Mouse (Mus musculus) bone marrow, adult 2 months (tissue): ENCODE results near the gene Ddah1.
A peak's percentile ranks its signal among the peaks of the same experiment; 100 is the strongest.

ENCODE experiments used
- CTCF ChIP-seq: fragments of 200-500 bp; IDR thresholded peaks from 2 replicates; pipeline ENCODE4 v1.5.1; 2011; ENCODE audit warnings: low read length, control low read depth; ENCODE audit not compliant: control insufficient read depth, insufficient read depth
- POLR2A ChIP-seq: fragments of 200-500 bp; IDR thresholded peaks from 2 replicates; pipeline ENCODE4 v1.6.1; 2011; ENCODE audit warnings: low read depth, mild to moderate bottlenecking, control low read depth, low read length, borderline replicate concordance; ENCODE audit not compliant: control insufficient read depth

DNA sequence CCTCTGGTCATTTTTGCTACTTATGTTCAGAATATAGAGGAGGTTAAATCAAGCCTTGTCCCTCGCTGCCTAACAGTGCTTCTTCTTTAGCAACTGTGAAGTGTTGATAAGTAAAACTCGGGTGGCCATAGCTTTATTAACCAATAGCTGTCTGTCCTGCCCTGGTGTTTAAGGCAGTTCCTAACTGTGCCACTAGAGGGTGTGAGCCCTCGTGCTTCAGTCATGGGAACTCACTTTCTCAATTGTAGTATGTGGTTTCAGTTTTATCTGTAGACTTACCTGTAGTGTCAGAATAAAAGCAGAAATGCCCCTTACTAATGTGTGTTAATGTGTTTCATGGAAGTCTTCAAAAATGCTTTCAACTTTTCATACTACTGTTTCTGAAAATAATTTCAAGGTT is 183.5 kb downstream of the Ddah1 start:
- TF ChIP-seq POLR2A, result no peak
- peak; percentile 80 for TF ChIP-seq CTCF
